Mouse (Mus musculus) embryo, embryonic 10 days (tissue): Measurements from ENCODE around the gene Apoa1.
A peak's percentile ranks its signal among the peaks of the same experiment; 100 is the strongest.

ENCODE experiments used
- DNase-seq: peaks from one replicate; pipeline ENCODE4 v3.0.0-alpha.2; 2015; ENCODE audit warnings: low spot score

The Apoa1 gene

DNA sequence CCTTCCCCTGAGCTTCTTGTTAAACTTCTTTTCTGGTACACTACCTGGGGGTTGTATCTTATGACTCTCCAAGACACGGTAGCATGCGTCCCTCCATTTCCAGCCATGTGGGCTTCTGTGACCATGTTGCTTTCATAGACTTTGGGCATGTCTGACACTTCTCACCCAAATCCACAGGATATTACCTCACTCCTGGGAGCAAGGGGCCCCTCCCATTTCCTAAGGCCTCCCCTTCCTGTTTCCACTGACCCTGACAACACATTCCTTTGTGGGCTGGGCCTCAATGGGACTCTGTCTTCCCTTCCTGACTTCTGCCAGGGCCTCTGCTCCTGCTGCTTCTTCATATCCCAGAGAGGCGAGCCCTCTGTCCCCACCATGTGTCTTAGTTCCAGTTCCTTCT is 29.2 kb downstream of the Apoa1 start:
- DNase-seq = peak; percentile 18

- DNase-seq = no peak
Measured at GRCm38 (mm10) chr9:46259111-46259510, 30.7 kb downstream of the Apoa1 start.

GRCm38 (mm10) chr9:46261131-46261530 is 32.8 kb downstream of the Apoa1 start:
- DNase-seq = no peak

- no peak for DNase-seq
Measured at GRCm38 (mm10) chr9:46268343-46268873, 40.0 kb downstream of the Apoa1 start, which contains the start of gene Apoa5. Apoa5 (plus strand) TSS chr9:46268633.

- DNase-seq = no peak
Measured at GRCm38 (mm10) chr9:46269125-46269524, 40.7 kb downstream of the Apoa1 start.

DNA sequence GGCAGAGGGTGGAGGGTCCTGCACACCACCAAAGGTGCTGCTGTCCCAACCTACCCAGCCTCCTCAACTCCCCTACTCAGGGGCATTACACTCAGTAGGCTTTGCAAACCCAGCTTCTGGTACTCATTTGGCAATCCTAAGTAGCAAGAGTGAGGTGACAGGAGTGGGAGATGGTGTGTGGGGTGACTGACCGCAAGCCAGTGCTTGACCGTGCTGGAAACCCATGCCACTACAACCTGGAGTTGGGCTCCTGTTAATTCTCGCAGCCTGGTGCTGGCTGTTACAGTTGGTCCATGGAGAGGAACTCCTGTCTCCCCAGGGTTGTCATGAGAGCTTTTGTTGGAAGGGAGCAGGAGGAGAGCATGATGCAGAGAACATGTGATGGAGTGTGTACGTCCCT is 42.4 kb downstream of the Apoa1 start:
- DNase-seq = no peak

GRCm38 (mm10) chr9:46272070-46272469 is 43.7 kb downstream of the Apoa1 start:
- DNase-seq = no peak

DNA sequence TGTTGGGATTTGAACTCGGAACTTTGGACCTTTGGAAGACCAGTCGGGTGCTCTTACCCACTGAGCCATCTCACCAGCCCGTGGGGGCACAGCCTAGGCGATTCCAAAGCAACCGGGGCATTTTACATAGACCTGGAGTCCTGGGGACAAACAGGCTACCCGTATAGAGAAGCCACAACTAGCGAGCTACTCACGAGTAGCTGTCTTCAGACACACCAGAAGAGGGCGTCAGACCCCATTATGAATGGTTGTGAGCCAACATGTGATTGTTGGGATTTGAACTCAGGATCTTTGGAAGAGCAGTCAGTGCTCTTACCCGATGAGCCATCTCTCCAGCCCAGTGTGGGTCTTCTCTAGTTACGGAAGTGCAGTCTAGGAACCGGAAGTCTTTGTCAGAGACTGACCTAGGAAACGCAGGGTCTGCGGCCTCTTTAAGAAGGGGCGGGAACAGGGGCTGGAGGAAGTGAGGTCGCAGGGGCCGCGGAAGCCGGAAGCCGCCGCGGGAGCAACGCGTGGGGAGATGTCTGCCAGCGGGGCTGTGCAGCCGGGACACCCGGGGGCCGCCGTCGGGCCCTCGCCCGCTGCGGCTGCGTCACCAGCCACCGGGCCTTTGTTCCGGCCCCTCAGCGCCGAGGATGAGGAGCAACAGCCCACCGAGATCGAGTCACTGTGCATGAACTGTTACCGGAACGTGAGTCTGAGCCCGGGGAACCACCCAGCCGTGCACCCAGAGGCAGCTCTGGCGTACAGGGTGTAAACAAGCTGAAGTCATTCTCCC is 44.5 kb downstream of the Apoa1 start, which contains the start of gene Zpr1:
TSS of gene Zpr1 (plus strand) at position 388 of the 778 bp plus-strand sequence.
- peak; percentile 94 for DNase-seq

DNA sequence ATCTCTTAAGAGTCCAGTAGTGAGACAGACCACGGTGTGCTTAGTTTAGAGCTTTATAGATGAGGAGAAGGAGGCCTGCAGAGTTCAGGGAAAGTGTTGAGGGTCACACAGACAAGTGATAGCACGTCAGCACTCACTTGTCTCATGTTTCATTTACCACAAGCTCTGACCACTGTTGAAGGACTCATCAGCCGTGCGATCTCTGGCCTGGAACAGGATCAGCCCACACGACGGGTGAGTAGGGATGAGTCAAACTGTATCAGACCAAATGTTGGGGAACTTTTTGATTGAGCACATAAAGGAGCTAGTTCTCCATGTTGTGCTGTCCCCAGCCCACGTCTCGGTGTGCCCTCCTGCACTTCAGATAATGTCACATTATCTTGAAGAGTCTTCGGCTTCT is 46.1 kb downstream of the Apoa1 start:
- no peak for DNase-seq
